Mouse (Mus musculus) kidney, adult 2 months (tissue): ENCODE data around the gene Ppl.

Experiments
- CTCF ChIP-seq: fragments of 200-500 bp; conservative IDR thresholded peaks from 2 replicates; pipeline ENCODE4 v1.5.1; 2011; ENCODE audit warnings: low read depth, mild to moderate bottlenecking, control low read depth, low read length, moderate library complexity, mixed read lengths; ENCODE audit not compliant: insufficient read depth, insufficient read length
- POLR2A ChIP-seq: fragments of 200-500 bp; IDR thresholded peaks from one replicate; pipeline ENCODE4 v1.6.1; 2011; ENCODE audit warnings: low read depth, low read length, control low read depth

- TF ChIP-seq CTCF (no peak), POLR2A (no peak)
These were observed 61.9 kb downstream of the Ppl start for GRCm38 (mm10) chr16:5070321-5070720.
